Mouse (Mus musculus): ENCODE data around the gene Defb23. TPM values are rescaled to one million over a fixed set of nuclear protein-coding genes. Genes with fewer than 3 reads are reported as not detected.

Gene Defb23
- total and polyA plus RNA-seq, 3 experiments = not detected

GRCm38 (mm10) chr2:152413158-152413764 lies 51.2 kb downstream of the Defb23 start:
- peak overlapping the region; percentile 83 to 86 for H3K4me3 ChIP-seq (ENCODE audit: control insufficient read depth in 1 of 2, insufficient read depth in 1 of 2, low read depth in 2 of 2, low read length in 2 of 2)
- TF ChIP-seq RAD21 (IDR thresholded peaks at IDR 0.05; ENCODE audit: low read depth, low read length) = no peak
- TF ChIP-seq USF1 (IDR thresholded peaks at IDR 0.05; ENCODE audit: low read depth, low read length) = no peak
- TF ChIP-seq ETS1 (IDR thresholded peaks at IDR 0.05; ENCODE audit: low read depth, low read length) = no peak
- no peak for TF ChIP-seq UBTF (IDR thresholded peaks at IDR 0.05; ENCODE audit: borderline replicate concordance, insufficient read depth, low read depth, low read length)
- TF ChIP-seq MXI1 (IDR thresholded peaks at IDR 0.05; ENCODE audit: low read depth, low read length) = no peak
- TF ChIP-seq EP300 (IDR thresholded peaks at IDR 0.05; ENCODE audit: low read depth in 1 of 2, low read length in 2 of 2) = no peak
- TF ChIP-seq ZNF384 (IDR thresholded peaks at IDR 0.05; ENCODE audit: low read depth, low read length) = no peak
- TF ChIP-seq BHLHE40 (IDR thresholded peaks at IDR 0.05; ENCODE audit: borderline replicate concordance, low read depth, low read length) = no peak
- TF ChIP-seq MYC (IDR thresholded peaks at IDR 0.05; ENCODE audit: low read depth, low read length) = no peak
- TF ChIP-seq TBP (IDR thresholded peaks at IDR 0.05; ENCODE audit: low read depth, low read length) = no peak
- no peak for TF ChIP-seq SIN3A (IDR thresholded peaks at IDR 0.05; ENCODE audit: low read length)
- TF ChIP-seq TCF12 (IDR thresholded peaks at IDR 0.05; ENCODE audit: low read depth, low read length) = no peak
- no peak for TF ChIP-seq ZMIZ1 (IDR thresholded peaks at IDR 0.05; ENCODE audit: low read depth, low read length)
- TF ChIP-seq TAL1 (IDR thresholded peaks at IDR 0.05; ENCODE audit: low read length) = no peak
- TF ChIP-seq NRF1 (IDR thresholded peaks at IDR 0.05; ENCODE audit: insufficient read depth, low read depth, low read length, poor library complexity, severe bottlenecking) = no peak
- TF ChIP-seq SMC3 (IDR thresholded peaks at IDR 0.05; ENCODE audit: low read depth, low read length) = no peak
- H3K36me3 ChIP-seq (ENCODE audit: control insufficient read depth in 1 of 2, insufficient read depth in 2 of 2, low read length in 2 of 2) = no peaks in the 10 kb centered on the region
- H3K79me2 ChIP-seq (ENCODE audit: control insufficient read depth, insufficient read depth, low read length, poor library complexity) = peaks cover 16% of the 10 kb centered on the region
- no peaks in the 10 kb centered on the region; a peak in 1 of 4 replicates for H3K4me1 ChIP-seq (ENCODE audit: control insufficient read depth in 1 of 2, insufficient read depth in 2 of 2, low read length in 2 of 2)
- DNase-seq (ENCODE audit: low read depth, low spot score) = no peak
- H3K27me3 ChIP-seq (ENCODE audit: control insufficient read depth in 1 of 2, insufficient read depth in 2 of 2, low read length in 2 of 2) = no peaks in the 10 kb centered on the region
- H3K27ac ChIP-seq (ENCODE audit: control insufficient read depth, low read depth, low read length) = no peak overlapping the region
- H3K9ac ChIP-seq (ENCODE audit: control insufficient read depth, low read depth, low read length, poor library complexity, severe bottlenecking) = peak overlapping the region; percentile 97
- no peaks in the 10 kb centered on the region for H3K9me3 ChIP-seq (replicated peaks; ENCODE audit: insufficient read depth, low read length)

DNA sequence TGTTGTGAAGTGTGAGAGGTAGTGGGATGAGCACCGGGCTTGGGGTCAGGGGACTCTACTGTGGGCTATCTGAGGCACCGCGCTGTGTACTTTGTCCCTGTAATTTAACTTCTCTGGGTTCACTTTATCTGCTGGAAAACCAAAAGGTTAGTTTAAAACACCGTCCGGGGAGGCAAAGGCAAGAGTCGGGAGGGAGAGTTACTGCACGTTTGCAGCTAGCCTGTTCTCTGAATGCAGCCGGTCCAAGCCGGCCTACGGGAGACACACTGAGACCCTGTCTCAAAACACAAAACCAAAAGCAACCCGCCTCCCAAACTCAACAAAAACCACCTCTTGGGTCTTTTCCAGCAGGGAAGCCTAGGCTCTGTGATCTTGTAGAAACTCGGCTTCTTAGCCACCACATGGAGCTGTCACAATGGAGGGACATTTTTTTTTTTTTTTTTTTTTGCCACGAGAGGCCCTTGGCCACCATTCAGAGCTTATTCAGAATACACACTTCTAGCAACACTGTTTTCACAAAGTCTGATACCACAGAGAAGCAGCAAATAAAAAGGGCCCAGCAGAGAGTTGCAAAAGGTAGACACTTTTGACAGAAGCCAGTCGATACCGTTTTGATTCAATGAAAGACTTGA lies 51.8 kb downstream of the Defb23 start:
- H3K9ac ChIP-seq (ENCODE audit: control insufficient read depth, low read depth, low read length, poor library complexity, severe bottlenecking) = no peak overlapping the region
- DNase-seq (ENCODE audit: low read depth, low spot score) = no peak
- H3K36me3 ChIP-seq (ENCODE audit: control insufficient read depth in 1 of 2, insufficient read depth in 2 of 2, low read length in 2 of 2) = no peaks in the 10 kb centered on the region
- H3K9me3 ChIP-seq (replicated peaks; ENCODE audit: insufficient read depth, low read length) = no peaks in the 10 kb centered on the region
- no peaks in the 10 kb centered on the region; a peak in 1 of 4 replicates for H3K4me1 ChIP-seq (ENCODE audit: control insufficient read depth in 1 of 2, insufficient read depth in 2 of 2, low read length in 2 of 2)
- peaks cover 16% of the 10 kb centered on the region for H3K79me2 ChIP-seq (ENCODE audit: control insufficient read depth, insufficient read depth, low read length, poor library complexity)
- H3K4me3 ChIP-seq (ENCODE audit: control insufficient read depth in 1 of 2, insufficient read depth in 1 of 2, low read depth in 2 of 2, low read length in 2 of 2) = no peak overlapping the region
- H3K27me3 ChIP-seq (ENCODE audit: control insufficient read depth in 1 of 2, insufficient read depth in 2 of 2, low read length in 2 of 2) = no peaks in the 10 kb centered on the region
- H3K27ac ChIP-seq (ENCODE audit: control insufficient read depth, low read depth, low read length) = no peak overlapping the region
- no peak for TF ChIP-seq TAL1 (IDR thresholded peaks at IDR 0.05; ENCODE audit: low read length)
- TF ChIP-seq ZNF384 (IDR thresholded peaks at IDR 0.05; ENCODE audit: low read depth, low read length) = 0 out of 2 replicates have a peak, but pooled peaks have one; percentile 9
